Mouse (Mus musculus) retina, embryonic 14.5 days (tissue): ENCODE results near the gene Pi4k2a.

Source experiments
- DNase-seq: peaks from one replicate; pipeline ENCODE4 v3.0.0-alpha.2; 2015; ENCODE audit warnings: low spot score

The Pi4k2a gene

DNA sequence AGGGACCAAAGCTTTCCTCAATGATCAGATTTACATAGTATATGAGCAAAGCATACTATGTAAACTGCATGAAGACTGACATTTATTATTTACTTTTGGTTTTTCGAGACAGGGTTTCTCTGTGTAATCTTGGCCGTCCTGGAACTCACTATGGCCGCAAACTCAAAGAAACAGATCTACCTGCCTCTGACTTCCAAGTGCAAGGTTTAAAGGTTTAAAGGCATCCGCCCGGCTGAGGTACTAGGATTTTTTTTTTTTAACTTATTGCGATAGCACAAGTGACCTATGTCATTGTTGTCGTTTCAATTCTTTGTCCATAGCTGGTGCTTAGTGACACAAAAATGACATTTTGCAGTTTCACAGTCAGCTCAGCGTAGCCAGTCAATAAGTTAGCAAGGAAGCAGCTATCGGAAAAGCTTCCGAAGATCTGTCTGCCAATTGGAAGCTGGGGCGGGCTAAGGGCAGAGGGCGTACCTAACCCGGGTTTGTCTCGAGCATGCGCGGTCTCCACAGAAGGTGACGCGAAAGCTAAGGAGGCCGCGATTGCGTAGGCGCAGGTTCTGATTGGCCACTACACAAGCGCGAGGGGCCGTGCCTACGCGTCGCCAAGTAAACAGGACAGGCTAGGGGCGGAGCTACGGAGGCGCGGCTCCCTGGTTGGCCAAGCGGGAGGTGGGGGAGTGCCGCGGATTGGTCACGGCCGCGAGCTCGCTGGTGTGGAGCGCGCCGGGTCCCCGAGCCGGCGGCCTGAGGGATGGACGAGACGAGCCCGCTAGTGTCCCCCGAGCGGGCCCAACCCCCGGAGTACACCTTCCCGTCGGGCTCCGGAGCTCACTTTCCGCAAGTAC, at the start of gene Pi4k2a:
Pi4k2a (plus strand) TSS at position 723 of the 848 bp plus-strand sequence.
- peak; percentile 99 for DNase-seq

- no peak for DNase-seq
Measured at GRCm38 (mm10) chr19:42043988-42044387, 46.3 kb upstream of the Pi4k2a start.

DNA sequence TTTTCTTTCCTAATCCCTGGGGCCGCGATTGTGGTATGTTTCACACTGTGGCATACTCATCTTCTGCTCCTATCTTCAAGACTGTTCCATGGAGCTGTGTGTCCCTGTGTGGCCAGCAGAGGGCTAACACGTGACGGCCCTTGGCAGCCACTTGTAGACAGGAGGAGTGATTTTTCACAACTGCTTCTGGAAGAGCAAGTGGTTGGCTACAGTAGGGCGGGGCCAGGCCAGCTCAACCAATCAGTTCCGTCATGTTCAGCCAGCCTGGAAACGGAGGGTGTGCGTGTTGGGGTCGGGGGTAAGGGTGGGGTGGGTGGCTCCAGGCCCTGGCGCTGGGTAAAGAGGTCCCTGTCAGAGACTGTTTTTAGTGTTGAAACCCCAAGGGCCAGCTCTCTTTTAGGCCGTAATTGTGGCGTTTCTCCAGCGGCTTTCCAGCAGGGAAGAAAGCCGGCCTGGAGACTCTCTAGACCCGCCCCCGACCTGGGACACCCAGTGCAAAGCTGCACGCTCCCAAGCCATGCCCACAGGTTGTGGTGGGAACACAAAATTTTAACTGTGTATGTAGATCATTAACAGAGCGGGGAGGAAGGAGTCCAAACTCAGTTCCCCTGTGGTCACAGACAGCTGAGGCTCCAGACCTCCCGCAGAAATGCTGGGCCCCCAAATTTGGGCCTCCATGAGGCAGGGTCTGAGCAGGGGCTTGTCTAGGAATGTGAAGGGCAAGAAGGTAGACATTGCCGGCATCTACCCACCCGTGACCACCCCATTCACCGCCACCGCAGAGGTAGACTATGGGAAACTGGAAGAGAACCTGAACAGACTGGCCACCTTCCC, 44.8 kb upstream of the Pi4k2a start, which contains the start of gene Hoga1:
Hoga1 (plus strand) TSS at position 342 of the 834 bp plus-strand sequence.
- peak; percentile 77 for DNase-seq

GRCm38 (mm10) chr19:42050251-42050650, 40.0 kb upstream of the Pi4k2a start:
- DNase-seq = no peak

DNA sequence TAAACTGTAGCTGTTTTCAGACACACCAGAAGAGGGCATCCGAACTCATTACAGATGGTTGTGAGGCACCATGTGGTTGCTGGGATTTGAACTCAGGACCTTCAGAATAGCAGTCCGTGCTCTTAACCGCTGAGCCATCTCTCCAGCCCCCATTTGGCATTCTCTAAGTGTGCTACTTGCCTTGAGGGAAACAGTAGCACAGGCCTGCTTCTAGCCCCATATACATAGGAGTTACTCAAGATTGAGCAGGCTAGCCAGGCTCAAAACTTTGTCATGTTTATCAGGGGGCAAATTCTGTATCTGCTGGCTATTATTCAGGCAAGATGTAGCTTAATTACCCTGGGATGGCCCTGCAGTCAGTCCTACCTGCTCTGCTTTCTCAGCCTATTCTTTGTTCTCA, 38.9 kb upstream of the Pi4k2a start:
- DNase-seq = no peak

DNA sequence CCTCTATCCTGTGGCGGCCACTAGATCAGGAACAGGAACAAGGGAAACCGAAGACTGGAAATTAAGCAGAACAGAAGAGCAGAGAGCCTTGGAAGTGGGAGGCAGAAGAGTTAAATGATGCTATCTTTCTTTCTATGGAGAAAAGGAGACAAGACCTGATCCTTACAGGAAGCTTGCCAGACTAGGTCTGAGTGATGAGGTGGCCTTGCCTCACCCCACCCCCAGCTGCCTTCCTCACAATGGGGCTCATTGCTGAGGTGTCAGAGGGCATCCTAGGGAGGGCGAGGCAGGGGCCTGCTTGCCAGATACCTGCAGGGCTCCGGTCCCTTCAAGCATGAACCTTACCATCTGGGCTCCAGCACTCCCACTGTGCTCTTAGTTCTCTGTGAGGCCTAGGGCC, 38.3 kb upstream of the Pi4k2a start, which contains the start of gene 4933411K16Rik:
4933411K16Rik (plus strand) TSS at position 301 of the 400 bp plus-strand sequence.
- no peak for DNase-seq

DNA sequence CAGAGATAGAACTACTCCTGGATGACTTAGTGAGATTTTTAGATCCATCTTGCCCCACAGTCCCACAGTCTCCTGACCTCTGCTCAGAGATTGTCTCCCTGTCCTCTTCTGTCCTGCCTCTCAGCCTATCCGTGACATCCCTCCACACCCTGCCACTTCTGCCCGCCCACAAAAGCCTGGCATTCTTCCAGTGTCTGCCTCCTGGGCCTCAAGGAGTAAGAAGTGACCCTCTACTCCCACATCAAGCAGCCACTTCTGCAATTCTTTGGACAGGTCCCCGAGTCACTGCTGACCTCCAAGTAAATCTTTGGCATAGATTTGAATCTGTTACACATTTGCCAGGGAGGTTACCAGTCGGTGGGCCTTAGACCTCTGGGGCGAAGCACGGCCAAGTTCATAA, 36.0 kb upstream of the Pi4k2a start:
- DNase-seq = no peak

DNA sequence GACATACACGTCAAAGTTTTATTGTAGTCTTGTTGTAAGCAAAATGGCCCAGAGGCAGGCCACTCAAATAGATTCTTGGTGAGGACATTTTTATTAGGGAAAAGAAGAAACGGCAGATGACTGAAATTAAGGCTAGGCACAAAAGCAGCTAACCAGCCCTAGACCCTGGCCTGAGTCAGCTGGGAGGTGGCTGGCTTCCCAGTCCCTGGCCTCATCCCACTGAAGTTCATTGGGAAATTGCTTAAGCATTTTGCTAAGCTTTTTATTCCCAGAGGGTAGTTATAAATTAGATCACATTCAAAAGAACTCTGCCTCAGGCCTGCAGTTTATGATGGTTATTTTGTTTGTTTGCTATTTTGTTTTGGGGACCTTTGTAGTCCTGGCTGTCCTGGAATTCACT, 34.4 kb upstream of the Pi4k2a start:
- DNase-seq = no peak

GRCm38 (mm10) chr19:42056719-42057409, 33.4 kb upstream of the Pi4k2a start:
- DNase-seq = no peak

- no peak for DNase-seq
Measured at GRCm38 (mm10) chr19:42058426-42058825, 31.8 kb upstream of the Pi4k2a start.

DNA sequence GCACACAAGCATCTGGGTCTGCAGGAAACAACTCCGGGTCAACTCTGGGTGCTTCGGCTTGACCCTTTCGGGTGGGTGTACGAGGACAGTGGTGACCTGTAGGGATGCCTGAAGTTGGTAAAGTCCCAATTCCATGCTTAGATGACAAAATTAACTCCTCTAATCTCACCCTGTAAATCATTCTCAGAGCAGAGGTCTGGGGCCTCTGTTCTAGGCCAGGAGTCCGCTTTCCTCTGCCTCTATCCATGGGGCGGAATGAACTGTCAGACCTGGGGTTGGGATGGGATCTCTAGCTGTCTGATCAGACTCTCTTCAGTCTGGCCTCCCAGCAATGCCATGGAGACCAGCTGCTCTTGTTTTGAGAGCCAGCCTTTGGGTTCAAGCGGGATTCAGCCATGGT, 28.8 kb upstream of the Pi4k2a start:
- no peak for DNase-seq

- no peak for DNase-seq
Measured at GRCm38 (mm10) chr19:42068441-42069240, 21.6 kb upstream of the Pi4k2a start.

DNA sequence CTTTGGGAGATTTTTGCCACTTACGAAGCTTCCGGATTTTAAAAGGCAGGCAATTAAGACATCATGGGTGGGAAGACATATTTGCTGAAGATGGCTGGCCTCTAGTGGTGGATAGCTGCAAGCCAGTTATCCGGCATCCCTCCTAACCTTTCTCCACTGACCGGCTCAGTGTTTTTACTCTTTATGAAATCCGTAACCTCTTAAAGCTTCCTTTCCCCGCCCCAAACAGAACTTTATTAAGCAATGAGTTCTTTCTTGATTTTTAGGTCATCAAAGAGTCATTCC, 21.1 kb upstream of the Pi4k2a start:
- DNase-seq = peak; percentile 28

- no peak for DNase-seq
Measured at GRCm38 (mm10) chr19:42071221-42071620, 19.0 kb upstream of the Pi4k2a start.

GRCm38 (mm10) chr19:42071886-42072608, 18.2 kb upstream of the Pi4k2a start:
- no peak for DNase-seq

DNA sequence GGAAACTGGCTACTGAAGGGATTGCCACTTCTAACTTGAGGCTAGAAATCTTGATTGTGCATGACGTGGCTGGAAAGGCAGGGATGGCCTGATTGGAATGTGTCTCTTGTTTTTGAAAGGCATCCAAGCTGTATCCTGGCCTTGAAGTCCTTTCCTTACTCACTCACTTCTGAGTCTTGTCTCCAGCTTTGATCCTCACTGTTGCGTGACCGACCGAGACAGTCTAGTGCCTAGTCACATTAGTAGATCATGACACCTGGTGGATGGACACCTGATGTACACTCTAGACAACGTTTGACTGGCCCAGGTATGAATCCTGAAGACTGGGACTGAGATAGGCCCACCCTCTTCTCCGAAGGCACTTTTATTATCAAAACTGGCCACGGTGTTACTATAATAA, 17.5 kb upstream of the Pi4k2a start:
- no peak for DNase-seq

GRCm38 (mm10) chr19:42075051-42075450, 15.2 kb upstream of the Pi4k2a start:
- no peak for DNase-seq

GRCm38 (mm10) chr19:42075992-42076391, 14.3 kb upstream of the Pi4k2a start:
- DNase-seq = no peak

- no peak for DNase-seq
Measured at GRCm38 (mm10) chr19:42078566-42078965, 11.7 kb upstream of the Pi4k2a start.

GRCm38 (mm10) chr19:42079006-42079405, 11.3 kb upstream of the Pi4k2a start:
- no peak for DNase-seq

- DNase-seq = no peak
Measured at GRCm38 (mm10) chr19:42079950-42080349, 10.3 kb upstream of the Pi4k2a start.
